Mouse (Mus musculus): ENCODE measurements around the gene Uqcc2. TPM values are rescaled to one million over a fixed set of nuclear protein-coding genes. Genes with fewer than 3 reads are reported as not detected.

Uqcc2 gene
- polyA plus RNA-seq, 1 experiment: 242 TPM

GRCm38 (mm10) chr17:27154256-27154655, 20.5 kb upstream of the Uqcc2 start:
- no peak for DNase-seq (ENCODE audit: low read depth)
- TF ChIP-seq POLR2A (IDR thresholded peaks at IDR 0.05; ENCODE audit: borderline replicate concordance, extremely low read depth, insufficient read depth, insufficient read length, poor library complexity, severe bottlenecking): no peak

GRCm38 (mm10) chr17:27153773-27154193, 20.1 kb upstream of the Uqcc2 start:
- no peak for TF ChIP-seq CTCF (IDR thresholded peaks at IDR 0.05; ENCODE audit: borderline replicate concordance, extremely low read depth, insufficient read depth, insufficient read length)
- no peak for TF ChIP-seq POLR2A (IDR thresholded peaks at IDR 0.05; ENCODE audit: borderline replicate concordance, extremely low read depth, insufficient read depth, insufficient read length, poor library complexity, severe bottlenecking)

DNA sequence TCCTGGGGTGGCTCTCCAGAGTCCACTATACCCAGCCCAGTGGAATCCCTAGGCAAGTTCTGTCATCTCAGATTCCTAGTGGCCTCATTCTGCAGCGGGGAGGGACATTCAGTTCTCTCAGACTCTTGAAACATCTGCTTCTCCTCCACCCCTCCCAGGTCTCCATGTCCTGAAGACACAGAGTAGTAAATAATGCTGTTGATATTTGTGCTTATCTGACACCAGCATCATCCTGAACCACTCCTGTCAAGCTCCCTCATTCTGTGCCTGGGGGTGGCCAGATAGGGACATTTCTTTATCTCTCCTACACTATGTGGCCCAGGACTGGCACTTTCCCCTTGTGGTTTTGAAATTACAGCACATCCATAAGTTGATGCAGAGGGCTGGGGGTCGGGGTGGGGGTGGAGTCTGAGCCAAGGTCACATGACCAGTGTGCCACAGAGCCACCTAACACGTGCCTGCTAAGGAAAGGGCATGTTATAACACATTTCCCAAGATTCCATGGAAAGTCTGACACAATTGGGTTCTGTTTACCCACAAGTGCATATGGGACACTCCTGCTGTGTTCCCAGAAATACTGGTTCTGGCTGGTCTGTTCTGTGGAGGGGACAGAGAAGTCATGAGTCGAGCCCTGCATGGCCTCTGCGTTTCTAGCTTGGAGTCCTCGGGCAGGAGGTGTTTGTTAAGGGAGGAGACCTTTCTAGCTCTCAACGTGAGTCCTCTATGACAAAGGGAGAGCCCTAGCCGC, 19.4 kb upstream of the Uqcc2 start:
- no peak for DNase-seq (ENCODE audit: low read depth)
- TF ChIP-seq POLR2A (IDR thresholded peaks at IDR 0.05; ENCODE audit: borderline replicate concordance, extremely low read depth, insufficient read depth, insufficient read length, poor library complexity, severe bottlenecking) (no peak), CTCF (IDR thresholded peaks at IDR 0.05; ENCODE audit: borderline replicate concordance, extremely low read depth, insufficient read depth, insufficient read length) (no peak)

More at GRCm38 (mm10) chr17:27153773-27154193, 20.1 kb upstream of the Uqcc2 start:
- DNase-seq (ENCODE audit: low read depth): no peak

DNA sequence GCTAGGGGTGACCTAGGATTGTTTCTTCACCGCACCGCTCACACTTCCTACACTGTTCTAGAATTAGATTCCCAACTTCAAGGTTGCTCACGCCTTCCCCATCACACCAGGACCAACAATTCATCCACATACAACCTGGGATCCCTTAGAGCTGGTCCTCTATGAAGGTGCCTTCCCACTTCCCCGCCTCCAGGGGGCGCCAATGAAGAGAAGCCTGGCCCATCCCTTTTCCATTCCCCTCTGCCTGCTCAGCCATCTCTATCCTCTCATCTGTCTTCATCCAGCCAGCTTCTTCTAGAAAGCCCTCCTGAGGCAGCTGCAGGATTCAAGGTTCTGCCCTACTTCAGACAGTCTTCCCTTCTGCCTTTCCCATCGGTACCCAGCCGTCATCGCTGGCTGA, 17.7 kb upstream of the Uqcc2 start:
- TF ChIP-seq POLR2A (IDR thresholded peaks at IDR 0.05; ENCODE audit: borderline replicate concordance, extremely low read depth, insufficient read depth, insufficient read length, poor library complexity, severe bottlenecking): no peak
- peak; percentile 50 for TF ChIP-seq CTCF (IDR thresholded peaks at IDR 0.05; ENCODE audit: borderline replicate concordance, extremely low read depth, insufficient read depth, insufficient read length)
- no peak for DNase-seq (ENCODE audit: low read depth)

GRCm38 (mm10) chr17:27150871-27151270, 17.2 kb upstream of the Uqcc2 start:
- TF ChIP-seq POLR2A (IDR thresholded peaks at IDR 0.05; ENCODE audit: borderline replicate concordance, extremely low read depth, insufficient read depth, insufficient read length, poor library complexity, severe bottlenecking) (no peak), CTCF (IDR thresholded peaks at IDR 0.05; ENCODE audit: borderline replicate concordance, extremely low read depth, insufficient read depth, insufficient read length) (no peak)
- DNase-seq (ENCODE audit: low read depth): no peak

- no peak for DNase-seq (ENCODE audit: low read depth)
- no peak for TF ChIP-seq CTCF (IDR thresholded peaks at IDR 0.05; ENCODE audit: borderline replicate concordance, extremely low read depth, insufficient read depth, insufficient read length)
- no peak for TF ChIP-seq POLR2A (IDR thresholded peaks at IDR 0.05; ENCODE audit: borderline replicate concordance, extremely low read depth, insufficient read depth, insufficient read length, poor library complexity, severe bottlenecking)
Observed at GRCm38 (mm10) chr17:27146323-27146923, 12.7 kb upstream of the Uqcc2 start.

- DNase-seq (ENCODE audit: low read depth): no peak
- TF ChIP-seq CTCF (IDR thresholded peaks at IDR 0.05; ENCODE audit: borderline replicate concordance, extremely low read depth, insufficient read depth, insufficient read length) (no peak), POLR2A (IDR thresholded peaks at IDR 0.05; ENCODE audit: borderline replicate concordance, extremely low read depth, insufficient read depth, insufficient read length, poor library complexity, severe bottlenecking) (no peak)
Observed at GRCm38 (mm10) chr17:27144152-27144551, 10.4 kb upstream of the Uqcc2 start.

DNA sequence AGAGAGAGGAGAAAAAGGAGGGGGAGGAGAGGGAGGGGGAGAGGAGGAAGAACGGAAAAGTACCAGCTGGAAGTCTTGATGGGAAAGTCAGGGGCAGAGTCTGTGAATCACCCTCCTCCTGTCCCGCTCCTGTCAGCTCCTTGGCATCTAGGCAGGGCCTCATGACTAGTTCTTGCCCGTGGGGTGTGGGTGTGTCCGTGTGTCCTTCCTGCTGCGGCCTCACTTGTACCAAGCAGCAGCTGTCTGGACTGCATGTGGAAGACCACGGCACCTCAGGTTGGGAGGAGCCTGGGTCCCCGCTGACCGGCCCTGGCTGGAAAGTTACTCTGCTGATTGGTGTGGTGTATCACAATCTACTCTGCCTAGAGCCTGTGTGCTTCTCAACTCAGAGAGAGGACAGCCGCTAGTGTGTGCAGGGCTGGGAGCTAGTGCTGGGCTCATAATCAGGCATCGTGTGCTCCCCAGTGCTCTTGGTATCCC, 8.3 kb upstream of the Uqcc2 start:
- DNase-seq (ENCODE audit: low read depth): no peak
- TF ChIP-seq CTCF (IDR thresholded peaks at IDR 0.05; ENCODE audit: borderline replicate concordance, extremely low read depth, insufficient read depth, insufficient read length) (no peak), POLR2A (IDR thresholded peaks at IDR 0.05; ENCODE audit: borderline replicate concordance, extremely low read depth, insufficient read depth, insufficient read length, poor library complexity, severe bottlenecking) (no peak)

- DNase-seq (ENCODE audit: low read depth): no peak
- TF ChIP-seq POLR2A (IDR thresholded peaks at IDR 0.05; ENCODE audit: borderline replicate concordance, extremely low read depth, insufficient read depth, insufficient read length, poor library complexity, severe bottlenecking) (no peak), CTCF (IDR thresholded peaks at IDR 0.05; ENCODE audit: borderline replicate concordance, extremely low read depth, insufficient read depth, insufficient read length) (no peak)
Observed at GRCm38 (mm10) chr17:27140262-27140661, 6.5 kb upstream of the Uqcc2 start.

DNA sequence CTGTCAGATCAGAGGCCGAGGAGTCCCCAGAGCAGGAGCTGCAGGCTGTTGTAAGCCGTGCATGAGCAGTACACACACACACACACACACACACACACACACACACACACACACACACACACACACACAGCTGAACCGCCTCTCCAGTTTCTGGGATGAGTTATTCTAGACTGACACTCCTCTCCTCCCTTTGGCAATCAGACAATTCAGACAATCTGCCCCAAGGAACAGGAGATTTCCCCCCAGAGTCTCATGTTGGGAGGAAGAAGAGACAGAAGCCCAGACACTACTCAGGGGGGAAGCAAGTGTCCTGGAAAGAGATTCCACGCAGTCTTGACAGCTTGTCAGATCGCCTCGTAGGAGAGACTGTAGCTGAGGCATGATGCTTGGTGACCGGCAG, 5.6 kb upstream of the Uqcc2 start:
- DNase-seq (ENCODE audit: low read depth): peak; percentile 56
- TF ChIP-seq POLR2A (IDR thresholded peaks at IDR 0.05; ENCODE audit: borderline replicate concordance, extremely low read depth, insufficient read depth, insufficient read length, poor library complexity, severe bottlenecking) (no peak), CTCF (IDR thresholded peaks at IDR 0.05; ENCODE audit: borderline replicate concordance, extremely low read depth, insufficient read depth, insufficient read length) (no peak)

GRCm38 (mm10) chr17:27138396-27138795, 4.7 kb upstream of the Uqcc2 start:
- peak; percentile 62 for DNase-seq (ENCODE audit: low read depth)
- TF ChIP-seq CTCF (IDR thresholded peaks at IDR 0.05; ENCODE audit: borderline replicate concordance, extremely low read depth, insufficient read depth, insufficient read length): no peak
- no peak for TF ChIP-seq POLR2A (IDR thresholded peaks at IDR 0.05; ENCODE audit: borderline replicate concordance, extremely low read depth, insufficient read depth, insufficient read length, poor library complexity, severe bottlenecking)

DNA sequence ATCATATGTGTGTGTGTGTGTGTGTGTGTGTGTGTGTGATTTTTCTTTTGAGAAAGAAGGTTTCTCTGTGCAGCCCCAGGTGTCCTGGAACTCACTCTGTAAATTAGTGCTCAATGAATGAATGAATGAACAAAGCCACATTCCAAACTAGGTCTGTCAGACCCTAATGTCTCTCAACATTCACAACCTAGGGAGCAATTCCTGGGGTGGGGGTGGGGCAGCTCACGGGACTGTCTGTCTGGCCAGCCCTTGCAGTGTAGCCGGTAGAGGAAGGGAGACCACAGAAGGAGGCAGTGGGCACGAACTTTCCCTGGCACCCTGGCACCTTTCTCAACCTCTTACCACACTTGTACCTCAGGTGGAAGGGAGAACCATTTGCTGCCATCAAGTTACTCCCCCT, 999 bp upstream of the Uqcc2 start:
- no peak for TF ChIP-seq POLR2A (IDR thresholded peaks at IDR 0.05; ENCODE audit: borderline replicate concordance, extremely low read depth, insufficient read depth, insufficient read length, poor library complexity, severe bottlenecking)
- DNase-seq (ENCODE audit: low read depth): no peak
